Mouse (Mus musculus): ENCODE data around the gene Pnck. TPM values are rescaled to one million over a fixed set of nuclear protein-coding genes. Genes with fewer than 3 reads are reported as not detected.

Gene Pnck
- total RNA-seq, 2 experiments from 2014 or later: not detected

DNA sequence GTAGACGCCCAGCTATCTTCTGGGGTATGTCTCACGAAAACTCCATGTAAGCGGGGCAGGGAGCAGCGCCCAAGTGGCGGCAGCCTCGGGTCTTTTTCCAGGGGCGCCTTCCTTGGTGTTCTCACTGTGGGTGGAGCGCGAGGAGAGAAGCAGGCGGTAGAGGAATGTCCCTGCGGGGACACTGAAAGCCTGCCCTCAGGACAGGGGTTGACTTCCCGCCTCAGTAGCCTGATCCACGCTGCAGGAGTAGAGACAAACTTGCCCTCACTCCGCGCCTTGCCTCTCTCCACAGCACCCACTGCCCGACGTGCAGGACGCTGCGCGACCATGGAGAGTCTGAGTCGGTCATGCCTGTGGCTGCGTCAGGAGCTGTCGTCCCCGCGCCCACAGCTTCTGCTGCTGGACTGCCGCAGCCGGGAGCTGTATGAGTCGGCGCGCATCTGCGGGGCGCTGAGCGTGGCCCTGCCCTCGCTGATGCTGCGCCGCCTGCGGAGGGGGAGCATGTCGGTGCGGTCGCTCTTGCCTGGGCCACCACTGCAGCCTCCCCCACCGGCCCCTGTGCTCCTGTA, 19.9 kb downstream of the Pnck start:
- ATAC-seq (ENCODE audit: poor library complexity, severe bottlenecking): no peak

- ATAC-seq (ENCODE audit: poor library complexity, severe bottlenecking): peak; percentile 21; the same call in 1 of the 2 replicates
These were observed 20.7 kb downstream of the Pnck start, which contains the start of gene Dusp9 for GRCm38 (mm10) chrX:73639255-73639675. TSS of gene Dusp9 (plus strand) at chrX:73639419.

- no peak for ATAC-seq (ENCODE audit: poor library complexity, severe bottlenecking)
These were observed 22.5 kb downstream of the Pnck start for GRCm38 (mm10) chrX:73637415-73637814.

GRCm38 (mm10) chrX:73635425-73635824, 24.5 kb downstream of the Pnck start:
- no peak for ATAC-seq (ENCODE audit: poor library complexity, severe bottlenecking)

DNA sequence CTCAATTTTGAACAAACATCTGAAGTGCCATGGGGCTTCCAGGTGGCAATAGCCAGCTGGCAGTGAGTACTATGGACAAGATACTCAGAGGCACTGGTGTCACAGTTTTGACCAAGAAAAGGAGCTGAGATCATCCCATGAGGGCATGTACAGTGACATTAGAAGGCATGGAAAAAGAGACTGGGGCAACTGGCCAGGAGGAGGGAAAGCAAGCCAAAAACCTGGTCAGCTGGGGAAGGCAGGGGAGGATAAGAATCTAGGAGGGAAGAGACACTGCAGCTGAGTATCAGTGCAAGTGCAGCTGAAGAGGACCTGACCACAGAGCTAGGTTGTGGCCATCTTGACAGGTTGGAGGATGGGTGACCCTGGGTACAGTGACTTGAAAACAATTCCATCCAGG, 32.9 kb downstream of the Pnck start:
- no peak for ATAC-seq (ENCODE audit: poor library complexity, severe bottlenecking)

- ATAC-seq (ENCODE audit: poor library complexity, severe bottlenecking): no peak
These were observed 40.0 kb downstream of the Pnck start for GRCm38 (mm10) chrX:73619890-73620289.

DNA sequence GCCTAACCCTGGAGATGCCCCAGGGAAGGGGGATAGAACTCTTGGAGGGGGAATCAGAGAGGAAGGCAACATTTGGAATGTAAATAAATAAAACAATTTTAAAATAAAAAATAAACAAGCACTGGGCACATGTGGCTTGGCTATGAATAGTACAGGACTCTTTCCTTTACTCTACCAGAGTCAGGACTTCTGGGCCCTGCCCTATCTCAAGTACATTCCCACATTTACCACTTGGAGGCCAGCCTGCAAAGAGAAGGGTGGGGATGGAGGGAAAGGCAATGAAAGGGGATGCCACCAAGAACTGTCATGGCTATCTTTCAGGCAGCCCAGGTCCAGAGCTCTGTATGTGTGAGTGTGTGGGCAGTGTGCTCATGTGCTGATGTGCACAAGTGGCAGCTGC, 40.5 kb downstream of the Pnck start:
- no peak for ATAC-seq (ENCODE audit: poor library complexity, severe bottlenecking)

DNA sequence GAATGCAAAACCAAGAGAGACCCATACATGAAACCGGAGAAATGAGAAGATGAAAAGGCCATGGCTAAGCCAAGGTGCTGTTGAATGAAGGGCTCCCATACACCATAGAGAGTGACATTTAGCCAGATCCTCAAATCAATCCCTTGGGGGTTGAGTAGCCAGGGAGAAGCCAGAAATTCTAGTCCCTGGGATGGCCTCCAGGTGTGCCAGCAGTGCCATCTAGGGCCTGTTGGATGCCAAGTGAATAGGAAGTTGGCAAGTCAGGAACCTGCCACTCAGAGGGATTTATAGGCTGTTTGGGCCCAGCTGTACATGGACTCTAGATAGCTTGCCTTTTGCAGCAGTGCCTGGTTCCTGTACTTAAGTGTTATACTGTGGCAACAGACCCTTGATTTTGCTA, 44.0 kb downstream of the Pnck start:
- ATAC-seq (ENCODE audit: poor library complexity, severe bottlenecking): no peak

- no peak for ATAC-seq (ENCODE audit: poor library complexity, severe bottlenecking)
These were observed 46.3 kb downstream of the Pnck start for GRCm38 (mm10) chrX:73613665-73614064.

Other genes with a start within 250 kb of the Pnck start
- not detected in 2 replicates for gene Zfp92, start 249.0 kb downstream of the Pnck start, total RNA-seq (2015)
- gene Zfp92, start 249.0 kb downstream of the Pnck start, total RNA-seq (2017): not detected in 2 replicates
- not detected in 2 replicates for gene Trex2, start 224.8 kb downstream of the Pnck start, total RNA-seq (2015)
- gene Trex2, start 224.8 kb downstream of the Pnck start, total RNA-seq (2017): not detected in 2 replicates
- 15.7 and 19.7 TPM in 2 replicates for gene Haus7, start 201.1 kb downstream of the Pnck start, total RNA-seq (2015)
- gene Haus7, start 201.1 kb downstream of the Pnck start, total RNA-seq (2017): 21.9 and 24.8 TPM in 2 replicates
- gene Bgn, start 176.5 kb downstream of the Pnck start, total RNA-seq (2015): 3.0 and 7.7 TPM in 2 replicates
- 0.45 and 0.48 TPM in 2 replicates for gene Bgn, start 176.5 kb downstream of the Pnck start, total RNA-seq (2017)
- not detected in 2 replicates for gene Atp2b3, start 157.0 kb downstream of the Pnck start, total RNA-seq (2015)
- gene Atp2b3, start 157.0 kb downstream of the Pnck start, total RNA-seq (2017): not detected in 2 replicates
- 0.11 and 0.13 TPM in 2 replicates for gene Dusp9, start 20.7 kb downstream of the Pnck start, total RNA-seq (2015)
- 0.16 TPM in 1 of 2 replicates, not detected in the other for gene Dusp9, start 20.7 kb downstream of the Pnck start, total RNA-seq (2017)
- not detected in 2 replicates for gene Slc6a8, start 13.0 kb upstream of the Pnck start, total RNA-seq (2015)
- gene Slc6a8, start 13.0 kb upstream of the Pnck start, total RNA-seq (2017): 1.1 TPM in 1 of 2 replicates, not detected in the other
- gene Bcap31, start 56.1 kb upstream of the Pnck start, total RNA-seq (2015): 211 and 214 TPM in 2 replicates
- 157 and 173 TPM in 2 replicates for gene Bcap31, start 56.1 kb upstream of the Pnck start, total RNA-seq (2017)
- 80.0 and 82.4 TPM in 2 replicates for gene Abcd1, start 56.5 kb upstream of the Pnck start, total RNA-seq (2015)
- 32.7 and 35.7 TPM in 2 replicates for gene Abcd1, start 56.5 kb upstream of the Pnck start, total RNA-seq (2017)
- 0.14 TPM in 1 of 2 replicates, not detected in the other for gene Plxnb3, start 97.0 kb upstream of the Pnck start, total RNA-seq (2015)
- 0.04 and 0.29 TPM in 2 replicates for gene Plxnb3, start 97.0 kb upstream of the Pnck start, total RNA-seq (2017)
- not detected in 2 replicates for gene Srpk3, start 114.3 kb upstream of the Pnck start, total RNA-seq (2015)
- 0.45 TPM in 1 of 2 replicates, not detected in the other for gene Srpk3, start 114.3 kb upstream of the Pnck start, total RNA-seq (2017)
- gene Idh3g, start 126.8 kb upstream of the Pnck start, total RNA-seq (2015): 277 and 286 TPM in 2 replicates
- gene Idh3g, start 126.8 kb upstream of the Pnck start, total RNA-seq (2017): 154 and 172 TPM in 2 replicates
- 250 and 261 TPM in 2 replicates for gene Ssr4, start 126.9 kb upstream of the Pnck start, total RNA-seq (2015)
- gene Ssr4, start 126.9 kb upstream of the Pnck start, total RNA-seq (2017): 127 and 142 TPM in 2 replicates
- 1.5 and 1.7 TPM in 2 replicates for gene Pdzd4, start 164.9 kb upstream of the Pnck start, total RNA-seq (2015)
- 5.1 and 5.8 TPM in 2 replicates for gene Pdzd4, start 164.9 kb upstream of the Pnck start, total RNA-seq (2017)
- gene Avpr2, start 232.0 kb upstream of the Pnck start, total RNA-seq (2015): not detected in 2 replicates
- gene Avpr2, start 232.0 kb upstream of the Pnck start, total RNA-seq (2017): 0.12 and 0.33 TPM in 2 replicates
- gene L1cam, start 236.0 kb upstream of the Pnck start, total RNA-seq (2015): 49.8 and 51.5 TPM in 2 replicates
- gene L1cam, start 236.0 kb upstream of the Pnck start, total RNA-seq (2017): 21.3 and 34.5 TPM in 2 replicates